Mouse (Mus musculus) forebrain, embryonic 14.5 days (tissue): ENCODE data around the gene Col23a1. TPM values are rescaled to one million over a fixed set of nuclear protein-coding genes. Genes with fewer than 3 reads are reported as not detected.
A peak's percentile ranks its signal among the peaks of the same experiment; 100 is the strongest.

Experiments
- ATAC-seq: fragments of 200-750 bp; cut with Nextera tagmentation; 2 replicates; pipeline ENCODE4 v1.8.0; 2017; ENCODE audit warnings: mild to moderate bottlenecking, moderate library complexity
- DNase-seq: peaks from one replicate; pipeline ENCODE4 v3.0.0-alpha.2; 2015; ENCODE audit warnings: low spot score
- H3K27ac ChIP-seq: fragments of 300-500 bp; sonication (generic); 2 replicates; pipeline ENCODE4 v1.5.1; 2014; ENCODE audit warnings: low read depth, mild to moderate bottlenecking, control low read depth, low read length, moderate library complexity
- H3K27me3 ChIP-seq: fragments of 300-500 bp; sonication (generic); replicated peaks from 2 replicates; pipeline ENCODE4 v1.6.1; 2014; ENCODE audit warnings: low read length, control low read depth, mixed read lengths; ENCODE audit not compliant: control insufficient read depth, insufficient read depth
- H3K36me3 ChIP-seq: fragments of 300-500 bp; sonication (generic); 2 replicates; pipeline ENCODE4 v1.6.1; 2014; ENCODE audit warnings: low read length, control low read depth; ENCODE audit not compliant: control insufficient read depth, insufficient read depth
- H3K4me1 ChIP-seq: fragments of 300-500 bp; sonication (generic); 2 replicates; pipeline ENCODE4 v1.6.1; 2014; ENCODE audit warnings: antibody characterized with exemption, low read length, control low read depth; ENCODE audit not compliant: control insufficient read depth, insufficient read depth
- H3K4me2 ChIP-seq: fragments of 300-500 bp; sonication (generic); 2 replicates; pipeline ENCODE4 v1.6.1; 2014; ENCODE audit warnings: mild to moderate bottlenecking, control low read depth, low read length
- H3K4me3 ChIP-seq: fragments of 300-500 bp; sonication (generic); 2 replicates; pipeline ENCODE4 v1.5.1; 2014; ENCODE audit warnings: low read depth, low read length, control low read depth
- H3K9ac ChIP-seq: fragments of 300-500 bp; sonication (generic); 2 replicates; pipeline ENCODE4 v1.6.1; 2014; ENCODE audit warnings: mild to moderate bottlenecking, low read length, control low read depth, moderate library complexity
- H3K9me3 ChIP-seq: fragments of 300-500 bp; sonication (generic); replicated peaks from 2 replicates; pipeline ENCODE4 v1.6.1; 2016; ENCODE audit warnings: low read length, control low read depth, mixed read lengths; ENCODE audit not compliant: control insufficient read depth
- WGBS: fragments of 180-500 bp; shearing (Covaris S2); extraction: QIAGEN DNeasy Blood & Tissue Kit; methylation state at CpG from one replicate; pipeline ENCODE4 v1.1.7; 2014; 5-methylcytosine and 5-hydroxymethylcytosine counted together
- polyA plus RNA-seq: library from polyadenylated mRNA; unstranded; fragments of >200 nt; fragmentation: Nextera tagmentation; extraction: Ambion mirVana; gene quantifications from 2 replicates; pipeline ENCODE4 v1.2.1, GENCODE M21; 2014

Gene Col23a1
- polyA plus RNA-seq, 1 experiment from 2014 or later, result 2.5 TPM

GRCm38 (mm10) chr11:51591168-51591567 lies 301.4 kb downstream of the Col23a1 start:
- no peaks in the 10 kb centered on the region for H3K4me1 ChIP-seq
- DNase-seq (peak; percentile 29), ATAC-seq (no peak)
- no peak overlapping the region for H3K27ac ChIP-seq
- H3K36me3 ChIP-seq, result peaks cover 99% of the 10 kb centered on the region
- H3K9ac ChIP-seq, result no peak overlapping the region
- no peak overlapping the region for H3K4me2 ChIP-seq
- WGBS, result 78% methylated on average over 7 of the region's 7 CpGs
- no peak overlapping the region for H3K4me3 ChIP-seq
- H3K9me3 ChIP-seq, result no peaks in the 10 kb centered on the region
- no peaks in the 10 kb centered on the region for H3K27me3 ChIP-seq

GRCm38 (mm10) chr11:51591915-51592314 lies 302.2 kb downstream of the Col23a1 start:
- DNase-seq (no peak), ATAC-seq (no peak)
- H3K9me3 ChIP-seq, result no peaks in the 10 kb centered on the region
- H3K36me3 ChIP-seq, result peaks cover 99% of the 10 kb centered on the region
- 92% methylated on average over 7 of the region's 7 CpGs for WGBS
- no peak overlapping the region for H3K4me2 ChIP-seq
- no peaks in the 10 kb centered on the region for H3K27me3 ChIP-seq
- no peaks in the 10 kb centered on the region for H3K4me1 ChIP-seq
- H3K9ac ChIP-seq, result no peak overlapping the region
- H3K4me3 ChIP-seq, result no peak overlapping the region
- no peak overlapping the region for H3K27ac ChIP-seq

GRCm38 (mm10) chr11:51593368-51593767 lies 303.6 kb downstream of the Col23a1 start:
- H3K9me3 ChIP-seq, result no peaks in the 10 kb centered on the region
- no peaks in the 10 kb centered on the region for H3K4me1 ChIP-seq
- WGBS, result 97% methylated on average over 4 of the region's 4 CpGs
- no peak overlapping the region for H3K4me3 ChIP-seq
- no peak for DNase-seq
- H3K36me3 ChIP-seq, result peaks cover 99% of the 10 kb centered on the region
- H3K9ac ChIP-seq, result no peak overlapping the region
- no peak overlapping the region for H3K27ac ChIP-seq
- H3K27me3 ChIP-seq, result no peaks in the 10 kb centered on the region
- H3K4me2 ChIP-seq, result no peak overlapping the region
- no peak for ATAC-seq

GRCm38 (mm10) chr11:51593849-51594248 lies 304.1 kb downstream of the Col23a1 start:
- H3K9ac ChIP-seq, result no peak overlapping the region
- H3K4me3 ChIP-seq, result no peak overlapping the region
- DNase-seq, result no peak
- no peak overlapping the region for H3K4me2 ChIP-seq
- ATAC-seq, result no peak
- H3K9me3 ChIP-seq, result no peaks in the 10 kb centered on the region
- H3K4me1 ChIP-seq, result no peaks in the 10 kb centered on the region
- peaks cover 99% of the 10 kb centered on the region for H3K36me3 ChIP-seq
- H3K27me3 ChIP-seq, result no peaks in the 10 kb centered on the region
- 93% methylated on average over 6 of the region's 6 CpGs for WGBS
- H3K27ac ChIP-seq, result no peak overlapping the region

GRCm38 (mm10) chr11:51594715-51595350 lies 305.1 kb downstream of the Col23a1 start:
- ATAC-seq, result no peak
- Histone ChIP-seq H3K36me3 (peaks cover 99% of the 10 kb centered on the region), H3K9me3 (no peaks in the 10 kb centered on the region), H3K4me2 (no peak overlapping the region), H3K4me1 (no peaks in the 10 kb centered on the region), H3K27me3 (no peaks in the 10 kb centered on the region), H3K9ac (no peak overlapping the region), H3K27ac (no peak overlapping the region), H3K4me3 (no peak overlapping the region)
- 73% methylated on average over 3 of the region's 3 CpGs for WGBS
- no peak for DNase-seq

- no peak overlapping the region for H3K4me3 ChIP-seq
- H3K9me3 ChIP-seq, result no peaks in the 10 kb centered on the region
- ATAC-seq (no peak), DNase-seq (no peak)
- H3K4me1 ChIP-seq, result no peaks in the 10 kb centered on the region
- H3K4me2 ChIP-seq, result no peak overlapping the region
- no peaks in the 10 kb centered on the region for H3K27me3 ChIP-seq
- no peak overlapping the region for H3K9ac ChIP-seq
- 97% methylated on average over 1 of the region's 1 CpGs for WGBS
- H3K27ac ChIP-seq, result no peak overlapping the region
- H3K36me3 ChIP-seq, result peaks cover 100% of the 10 kb centered on the region
These were observed 305.9 kb downstream of the Col23a1 start for GRCm38 (mm10) chr11:51595459-51596083.

GRCm38 (mm10) chr11:51597553-51597952 lies 307.8 kb downstream of the Col23a1 start:
- H3K27me3 ChIP-seq, result no peaks in the 10 kb centered on the region
- H3K27ac ChIP-seq, result no peak overlapping the region
- 77% methylated on average over 2 of the region's 2 CpGs for WGBS
- no peaks in the 10 kb centered on the region for H3K9me3 ChIP-seq
- H3K4me1 ChIP-seq, result no peaks in the 10 kb centered on the region
- H3K36me3 ChIP-seq, result peaks cover 100% of the 10 kb centered on the region
- no peak for ATAC-seq
- no peak overlapping the region for H3K4me2 ChIP-seq
- H3K9ac ChIP-seq, result no peak overlapping the region
- no peak overlapping the region for H3K4me3 ChIP-seq
- DNase-seq, result no peak

GRCm38 (mm10) chr11:51602253-51602652 lies 312.5 kb downstream of the Col23a1 start:
- 91% methylated on average over 3 of the region's 3 CpGs for WGBS
- H3K27ac ChIP-seq, result no peak overlapping the region
- peaks cover 24% of the 10 kb centered on the region for H3K4me1 ChIP-seq
- H3K27me3 ChIP-seq, result no peaks in the 10 kb centered on the region
- H3K9me3 ChIP-seq, result no peaks in the 10 kb centered on the region
- H3K4me2 ChIP-seq, result no peak overlapping the region
- ATAC-seq, result no peak
- H3K36me3 ChIP-seq, result peaks cover 84% of the 10 kb centered on the region
- DNase-seq, result no peak
- no peak overlapping the region for H3K4me3 ChIP-seq
- H3K9ac ChIP-seq, result no peak overlapping the region
